Mouse (Mus musculus) adrenal gland, postnatal 14 days (tissue): ENCODE data around the gene Plagl1. TPM values are rescaled to one million over a fixed set of nuclear protein-coding genes. Genes with fewer than 3 reads are reported as not detected.

Source experiments
- DNase-seq: peaks from one replicate; pipeline ENCODE4 v3.0.0; 2021; ENCODE audit warnings: mixed read lengths
- total RNA-seq: library from RNA; stranded (reverse); gene quantifications from 2 replicates; pipeline ENCODE4 v1.2.3, GENCODE M21; 2021

Plagl1 gene
- total RNA-seq, 1 experiment from 2014 or later = 13.0 TPM

DNA sequence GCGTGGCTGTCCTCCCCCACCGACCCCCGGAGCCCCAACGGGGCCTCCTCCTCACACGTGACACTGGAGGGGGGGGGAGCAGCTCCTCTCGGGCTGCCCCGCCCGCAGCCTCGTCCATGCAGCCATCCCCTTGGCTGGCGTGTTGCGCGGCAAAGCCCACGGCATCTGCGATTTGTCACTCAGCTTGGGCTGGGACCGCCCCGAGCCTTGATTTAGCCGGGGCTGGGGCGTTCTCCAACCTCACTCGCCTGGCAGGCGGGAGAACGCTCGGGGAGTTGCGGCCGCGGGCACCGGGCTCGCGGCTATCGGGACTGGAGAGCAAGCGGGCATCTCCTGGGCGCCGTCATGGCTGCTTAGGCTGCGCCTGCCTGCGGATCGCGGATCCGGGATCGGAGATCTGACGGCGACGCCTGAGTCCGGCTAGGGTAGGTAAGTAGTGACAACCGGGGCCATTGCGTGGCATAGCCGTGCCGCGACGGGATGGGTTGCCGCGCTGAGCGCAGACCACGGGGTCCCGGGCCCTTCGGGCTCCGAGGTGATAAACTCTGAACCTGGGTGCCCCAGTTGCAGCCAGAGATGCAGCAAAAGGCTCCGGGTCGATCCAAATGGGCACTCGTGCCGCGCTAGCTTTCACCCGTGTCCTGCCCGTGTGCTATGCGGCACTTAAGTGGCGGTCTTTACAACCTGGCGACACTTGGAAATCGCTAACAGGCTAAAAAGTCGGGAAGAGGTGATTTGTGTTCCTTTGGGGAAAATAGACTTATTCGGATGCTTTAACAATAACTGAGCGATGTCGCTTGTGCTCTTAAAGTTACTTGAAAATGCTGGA lies 30.5 kb downstream of the Plagl1 start:
- DNase-seq = peak; percentile 83

DNA sequence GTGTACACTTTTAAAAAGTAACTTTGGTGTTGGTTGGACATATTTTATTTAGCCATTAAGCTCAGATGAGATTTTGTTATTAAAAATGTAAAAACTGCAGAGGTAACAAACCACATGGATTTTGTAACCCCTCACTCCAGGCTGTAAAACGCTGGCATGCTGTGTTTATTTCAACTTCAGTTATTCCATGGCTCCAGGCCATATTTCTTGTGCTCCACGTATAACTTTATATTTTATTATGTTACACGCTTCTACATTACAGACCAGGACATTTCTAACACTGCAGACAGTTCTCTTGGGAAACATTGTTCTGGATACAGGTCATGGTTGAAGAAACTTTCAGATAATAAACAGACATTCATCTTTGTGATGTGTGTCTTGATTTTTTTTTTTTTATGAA lies 32.7 kb downstream of the Plagl1 start:
- DNase-seq = no peak

DNA sequence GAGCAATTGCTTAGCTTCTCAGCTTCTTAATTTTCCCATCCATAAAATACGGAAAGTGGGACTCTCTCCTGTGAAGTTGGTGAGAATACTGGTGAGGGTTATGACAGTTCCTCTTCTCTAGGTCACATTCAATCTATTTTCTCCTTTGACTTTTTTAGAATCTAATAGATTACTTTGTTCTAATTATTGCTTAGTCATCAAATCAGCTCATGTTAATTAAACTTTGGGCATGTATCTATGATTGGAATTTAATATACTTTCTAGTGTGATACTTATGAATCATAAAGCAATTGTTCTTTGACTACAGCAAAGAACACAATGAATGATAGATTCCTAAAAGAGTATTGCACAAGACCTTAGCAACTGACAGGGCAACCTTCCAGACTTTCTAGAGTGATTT lies 38.6 kb downstream of the Plagl1 start:
- peak; percentile 12 for DNase-seq

DNA sequence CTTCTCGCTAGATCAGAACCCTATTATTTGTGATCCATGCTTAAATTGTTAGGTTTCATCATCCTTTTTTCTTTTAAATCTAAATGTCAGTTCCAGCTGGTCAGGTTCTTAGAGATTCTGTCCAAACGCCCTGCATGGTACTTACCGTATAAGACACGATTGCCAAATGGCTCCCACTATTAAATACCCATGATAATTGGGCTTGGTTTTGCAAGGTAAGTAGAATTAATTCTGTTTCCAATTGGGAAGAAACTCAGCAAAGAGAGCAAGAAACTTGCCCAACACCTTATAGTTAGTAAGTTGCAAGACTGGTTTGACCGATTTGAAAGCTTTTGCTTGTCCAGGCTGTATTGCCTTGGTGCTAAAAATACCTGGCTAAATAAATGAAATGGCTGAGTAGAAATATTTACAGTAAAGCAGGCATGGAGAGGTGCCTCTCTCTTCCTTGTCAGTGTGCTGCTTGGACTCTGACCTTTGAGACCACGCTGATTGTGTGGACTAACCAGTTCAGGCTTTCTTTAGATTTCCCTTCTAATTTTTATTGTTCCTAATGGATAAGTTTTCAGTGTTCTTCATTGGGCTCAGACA lies 39.9 kb downstream of the Plagl1 start:
- DNase-seq = no peak

DNA sequence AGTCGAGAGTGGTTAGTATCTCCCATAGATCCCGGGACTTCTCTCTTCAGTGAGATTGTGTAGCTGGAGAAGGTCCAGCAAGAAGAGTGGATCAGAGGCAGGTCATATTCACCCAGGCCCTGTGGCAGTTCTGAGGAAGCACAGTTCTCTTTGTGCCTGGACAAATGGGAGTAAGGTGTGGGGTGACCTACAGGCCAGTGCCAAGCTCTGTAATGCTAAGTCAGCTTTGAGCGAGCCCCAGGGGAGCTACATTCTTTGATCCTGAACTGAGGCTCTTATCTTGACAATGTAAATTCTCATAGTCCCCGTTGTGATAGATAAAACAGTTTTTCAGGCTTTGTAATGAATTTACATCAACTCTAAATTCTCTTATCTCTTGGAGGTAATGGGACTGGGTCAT lies 42.1 kb downstream of the Plagl1 start:
- DNase-seq = no peak

DNA sequence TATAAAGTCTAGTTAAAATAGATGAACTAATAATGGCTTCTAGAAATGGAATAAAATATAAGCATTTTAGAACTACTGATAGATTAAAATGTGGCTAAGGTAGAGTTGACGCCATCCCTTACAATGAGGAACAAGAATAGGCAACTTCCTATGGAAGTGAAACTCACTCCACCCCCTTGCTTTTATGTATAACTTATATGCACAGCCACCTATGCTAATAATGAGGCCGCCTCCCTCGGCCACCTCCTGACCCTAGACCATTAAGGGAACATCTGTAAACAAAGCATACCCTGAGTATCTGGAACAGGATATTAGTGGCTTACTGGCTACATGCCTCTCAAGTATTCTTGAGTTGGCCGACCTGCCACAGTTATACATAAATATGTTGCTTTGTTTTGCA lies 43.5 kb downstream of the Plagl1 start:
- no peak for DNase-seq

DNA sequence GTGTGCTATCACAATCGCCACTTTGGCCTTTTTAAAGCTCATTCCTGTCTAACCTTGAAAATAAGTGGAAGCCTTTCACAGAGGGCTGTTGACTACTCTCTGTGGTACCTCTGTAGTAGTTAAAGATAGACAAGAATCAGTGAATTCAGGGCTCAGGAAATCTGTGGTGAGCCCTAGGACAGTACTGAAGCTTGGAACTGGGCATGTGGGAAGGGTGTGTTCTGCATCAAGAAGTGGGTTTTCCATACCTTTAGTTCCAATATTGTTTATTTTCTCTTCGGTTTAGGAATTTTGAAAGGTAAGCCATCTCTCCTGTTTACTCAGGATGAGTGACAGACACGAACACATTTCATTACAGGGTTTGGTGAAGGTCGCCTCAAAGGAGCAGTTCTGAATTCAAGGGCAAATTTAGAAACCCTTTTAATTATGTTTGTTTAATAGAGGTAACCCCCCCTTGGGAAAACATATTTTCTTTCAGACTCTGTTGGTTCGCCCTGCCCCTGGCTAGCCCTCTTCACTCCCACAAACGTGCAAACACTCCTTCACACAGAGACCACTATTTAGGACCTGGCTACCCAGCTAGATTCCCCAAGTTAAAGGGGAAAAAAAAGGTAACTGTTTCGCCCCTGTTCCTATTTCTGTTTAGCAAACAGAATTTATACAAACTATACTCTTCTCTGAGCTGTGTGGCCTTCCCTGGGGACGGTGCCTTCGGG lies 46.8 kb downstream of the Plagl1 start:
- DNase-seq = no peak

DNA sequence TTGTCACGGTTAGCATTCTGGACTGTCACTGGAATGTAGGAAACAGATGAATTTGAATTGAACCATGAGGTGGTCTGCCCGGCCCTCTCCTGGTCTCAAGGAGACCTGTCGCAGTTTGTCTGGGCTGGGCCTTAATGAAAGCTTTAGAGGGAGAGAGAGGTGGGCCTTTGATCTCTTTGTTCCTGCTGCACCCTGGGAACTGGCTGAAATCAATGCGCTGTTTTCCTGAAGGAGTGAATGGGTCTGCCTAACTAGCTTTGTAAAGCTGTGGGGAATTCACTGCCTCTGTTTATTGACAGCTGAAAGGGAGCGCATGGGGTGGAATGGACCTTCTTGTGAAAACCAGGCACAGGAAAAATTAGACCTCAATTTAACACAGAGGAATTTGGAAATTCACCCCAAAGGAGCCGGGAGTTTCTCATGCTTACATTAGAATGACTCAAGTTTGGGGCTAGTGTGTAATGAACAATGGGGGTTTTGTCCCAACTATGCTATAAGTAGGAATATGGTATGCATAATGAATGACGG lies 47.8 kb downstream of the Plagl1 start:
- no peak for DNase-seq

DNA sequence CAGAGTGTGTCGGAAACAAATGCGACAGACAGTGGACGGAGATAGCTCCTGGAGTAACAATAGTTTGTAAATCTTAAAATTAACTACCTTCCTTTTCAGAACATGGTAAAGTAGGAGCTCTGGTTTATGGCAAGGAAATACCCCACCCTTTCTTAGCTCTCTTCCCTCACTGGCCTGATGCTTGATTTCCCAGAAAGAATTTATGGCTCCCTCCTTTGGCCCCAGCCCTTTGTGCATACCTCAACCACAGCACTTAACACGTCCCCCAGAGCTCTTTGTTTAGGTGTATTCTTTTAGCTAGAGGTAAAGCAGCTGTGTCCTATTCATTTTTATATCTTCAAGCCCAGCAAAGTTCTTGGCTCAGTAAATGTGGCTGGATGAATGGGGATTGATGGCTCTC lies 48.5 kb downstream of the Plagl1 start:
- no peak for DNase-seq

DNA sequence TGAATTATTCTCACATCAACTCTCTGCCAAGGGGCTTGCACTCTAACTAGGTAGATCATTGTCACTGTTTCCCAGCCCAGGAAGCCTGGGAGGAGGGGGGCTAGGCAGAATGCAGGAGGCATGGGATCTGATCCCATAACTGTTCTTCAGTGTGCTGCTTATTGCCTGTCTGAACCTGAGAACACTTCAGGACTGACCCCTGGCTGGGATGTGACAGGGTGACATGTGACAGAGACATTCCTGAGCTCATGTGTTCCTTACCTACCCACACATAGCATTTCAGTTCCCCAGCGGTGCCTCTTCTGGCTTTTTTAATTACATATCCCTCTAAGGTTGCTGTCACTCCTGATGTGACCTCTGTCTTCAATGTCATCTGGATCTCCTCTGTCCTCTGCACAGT lies 49.5 kb downstream of the Plagl1 start:
- no peak for DNase-seq

DNA sequence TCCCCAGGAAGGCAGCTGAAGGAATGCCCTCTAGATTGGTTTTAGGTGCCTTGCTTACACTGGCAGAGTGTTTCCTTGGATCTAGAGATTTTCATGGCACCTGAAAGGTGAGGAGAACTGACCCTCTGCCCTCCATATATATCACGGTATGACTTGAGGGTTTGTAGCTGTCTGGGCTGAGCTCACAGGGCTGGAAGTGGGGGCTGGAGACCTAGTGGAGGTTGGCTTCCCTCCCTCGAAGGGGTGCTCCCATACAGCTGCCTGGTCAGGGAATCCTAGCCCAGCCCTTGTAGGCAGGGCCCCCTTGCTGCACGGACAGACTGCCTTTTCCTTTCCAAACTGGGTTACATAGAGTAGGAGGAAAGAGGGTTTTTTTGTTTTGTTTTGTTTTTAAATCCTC lies 52.5 kb downstream of the Plagl1 start:
- no peak for DNase-seq

DNA sequence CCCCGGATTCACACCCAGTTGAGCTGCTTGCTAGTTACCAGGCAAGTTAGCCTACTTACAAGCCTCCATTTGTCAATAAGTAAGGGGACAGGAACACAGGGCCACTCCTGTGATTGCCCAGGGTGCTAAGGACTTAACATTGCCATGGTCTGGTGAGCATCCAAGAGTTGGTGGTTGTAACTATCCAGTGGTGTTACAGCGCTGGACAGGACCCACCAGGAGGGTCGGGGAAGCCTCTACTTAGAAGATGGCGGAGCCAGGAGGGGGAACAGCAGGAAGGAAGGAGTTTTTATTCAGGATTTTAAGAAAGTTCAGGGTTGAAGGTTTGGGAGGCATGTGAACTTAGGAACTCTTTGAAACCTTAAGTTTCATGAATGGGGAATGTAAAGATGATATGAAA lies 53.3 kb downstream of the Plagl1 start:
- DNase-seq = no peak

DNA sequence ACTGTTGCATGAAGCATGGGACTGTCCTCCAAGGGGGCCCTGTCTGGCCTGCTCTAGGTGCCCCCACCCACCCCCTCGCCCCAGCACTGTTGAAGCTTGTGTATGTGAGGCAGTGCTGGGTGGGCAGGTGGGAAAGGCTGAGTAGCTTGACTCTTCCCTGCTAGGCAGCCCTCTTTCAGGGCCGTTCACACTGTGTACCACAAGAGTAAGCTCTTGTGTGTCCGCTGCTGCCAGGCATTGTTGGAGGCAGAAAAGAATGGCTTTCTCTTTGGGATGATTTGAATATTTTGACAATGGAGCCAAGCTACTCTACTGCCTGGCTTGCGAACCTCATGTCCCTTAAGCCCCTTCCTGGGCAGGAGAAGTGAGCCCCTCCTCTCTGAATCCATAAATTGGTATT lies 54.7 kb downstream of the Plagl1 start:
- no peak for DNase-seq

DNA sequence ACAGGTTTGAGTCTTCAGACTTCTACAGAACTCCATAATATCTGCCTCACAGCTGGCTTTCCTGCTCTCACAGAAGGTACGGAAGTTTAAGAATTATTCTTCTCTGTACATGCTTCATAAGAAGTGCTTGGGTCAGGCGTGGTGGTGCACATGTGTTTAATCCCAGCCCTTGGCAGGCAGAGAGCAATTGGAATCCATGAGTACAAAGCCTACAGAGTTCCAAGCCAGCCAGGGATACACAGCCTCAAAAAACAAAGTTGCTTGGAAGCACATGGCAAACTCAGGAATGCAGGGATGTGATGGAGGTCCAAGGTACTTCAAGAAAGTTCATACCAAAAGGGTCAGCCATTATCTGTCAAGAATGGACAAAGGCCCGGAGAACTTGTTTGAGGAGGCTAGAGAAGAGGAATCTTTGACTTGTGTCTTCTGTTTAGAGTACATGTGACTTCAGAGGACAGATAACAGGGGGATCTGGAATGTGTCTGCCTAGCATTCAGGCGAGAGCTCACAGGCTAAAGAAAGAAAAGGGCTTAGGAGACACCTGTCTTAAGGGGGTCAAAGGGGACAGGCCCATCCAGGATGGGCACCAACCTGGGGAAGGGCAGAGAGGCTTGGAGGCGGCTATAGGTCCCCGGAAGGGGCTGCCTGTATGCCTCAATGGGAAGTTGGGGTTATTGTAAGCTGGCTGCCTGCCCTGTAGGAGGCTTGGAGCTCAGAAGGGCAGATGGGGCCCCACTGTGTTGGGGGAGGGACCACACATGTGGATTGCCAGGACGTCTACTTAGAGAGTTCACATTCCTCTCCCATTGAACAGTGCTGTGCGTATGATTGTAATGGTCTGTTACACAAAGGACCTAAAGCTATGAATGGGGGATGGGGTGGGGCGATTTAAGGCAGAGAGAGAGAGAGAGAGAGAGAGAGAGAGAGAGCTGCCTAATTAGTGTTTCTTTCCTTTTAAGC lies 56.7 kb downstream of the Plagl1 start:
- no peak for DNase-seq

DNA sequence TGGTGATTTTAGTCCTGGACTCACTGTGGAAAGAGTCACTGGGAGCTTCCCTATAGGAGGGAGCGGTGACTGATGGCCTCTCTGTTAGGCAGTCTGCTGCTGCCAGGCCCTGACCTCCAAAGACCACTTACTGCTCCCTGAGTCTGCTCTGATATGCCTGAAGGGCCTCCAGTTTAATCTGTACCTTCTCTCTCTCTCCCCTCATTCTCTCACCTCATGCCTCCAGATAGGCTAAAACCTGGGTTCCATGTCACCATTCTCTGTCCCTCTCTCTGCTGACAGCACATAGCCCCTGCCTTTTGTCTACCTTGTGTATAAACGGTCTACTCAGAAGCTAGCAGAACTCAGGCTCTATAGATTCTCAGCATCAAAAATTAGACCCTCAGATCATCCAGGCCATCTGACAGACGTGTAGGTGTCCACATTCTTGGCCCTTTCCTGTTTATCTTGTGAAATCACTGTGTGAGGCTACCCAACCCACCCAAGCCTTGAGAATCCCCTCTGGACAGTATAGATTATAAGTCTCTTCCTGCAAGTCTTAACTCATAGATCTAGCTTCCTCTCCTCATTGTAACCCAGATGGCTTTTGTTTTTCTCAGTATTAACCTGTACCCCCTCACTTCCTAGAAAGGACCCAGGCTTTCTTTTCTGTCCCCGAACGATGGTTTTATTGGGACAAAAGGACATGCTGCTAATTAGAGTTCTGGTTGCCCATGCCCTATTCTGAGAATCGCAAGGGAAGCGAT lies 57.9 kb downstream of the Plagl1 start:
- DNase-seq = no peak

DNA sequence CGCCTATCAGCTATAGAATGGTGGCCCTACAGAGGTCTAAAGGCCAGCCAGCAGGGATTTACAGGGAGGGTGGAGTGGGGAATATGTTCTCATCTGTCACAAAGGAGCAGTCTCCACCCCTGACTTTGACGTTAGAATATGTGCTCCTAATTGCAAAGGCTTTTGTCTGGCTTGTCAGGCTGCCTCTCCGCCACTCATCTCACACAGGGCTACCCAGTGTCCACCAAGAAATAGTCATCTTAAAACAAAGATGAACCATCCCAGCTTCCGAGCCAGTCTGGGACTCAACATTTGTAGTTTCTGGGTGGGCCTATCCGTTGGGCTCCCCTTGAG lies 58.4 kb downstream of the Plagl1 start:
- no peak for DNase-seq

DNA sequence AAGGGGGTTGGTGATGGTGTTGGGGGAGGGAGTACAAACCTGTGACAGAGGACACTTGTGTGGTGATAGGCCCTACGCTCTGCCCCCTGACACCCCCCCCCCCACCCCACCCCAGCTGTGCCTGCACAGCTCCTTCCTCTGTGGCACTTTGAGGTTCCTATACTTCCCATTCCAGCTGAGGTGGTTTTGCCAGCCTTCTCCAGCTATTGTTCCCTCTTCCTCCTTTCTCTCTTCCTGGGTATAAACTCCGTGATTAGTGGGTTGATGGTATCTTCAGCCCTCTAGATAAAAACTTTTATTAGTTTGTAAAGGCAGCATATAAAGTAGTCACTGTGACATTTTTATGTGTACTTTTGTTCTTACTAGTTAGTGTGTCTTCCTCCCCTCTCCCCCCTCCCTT lies 59.0 kb downstream of the Plagl1 start:
- DNase-seq = no peak

DNA sequence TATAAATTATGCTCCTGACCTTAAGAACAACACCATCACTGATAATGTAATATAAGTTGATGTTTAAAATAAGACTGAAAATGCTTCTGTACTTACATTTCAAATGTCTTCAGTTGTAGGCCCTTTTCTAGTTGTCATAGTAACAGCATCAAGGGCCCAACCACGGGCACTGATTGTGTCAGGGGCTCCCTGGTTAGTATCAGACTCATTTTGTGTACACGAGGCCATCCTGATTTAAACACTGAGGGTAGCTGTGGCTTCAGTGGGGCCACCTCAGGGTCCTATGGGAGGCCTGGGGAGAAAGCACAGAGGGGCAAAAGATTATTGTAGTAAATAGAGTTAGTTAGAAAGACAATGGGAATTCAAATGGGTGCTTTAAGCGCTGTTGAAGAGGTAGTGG lies 65.5 kb downstream of the Plagl1 start:
- DNase-seq = no peak

DNA sequence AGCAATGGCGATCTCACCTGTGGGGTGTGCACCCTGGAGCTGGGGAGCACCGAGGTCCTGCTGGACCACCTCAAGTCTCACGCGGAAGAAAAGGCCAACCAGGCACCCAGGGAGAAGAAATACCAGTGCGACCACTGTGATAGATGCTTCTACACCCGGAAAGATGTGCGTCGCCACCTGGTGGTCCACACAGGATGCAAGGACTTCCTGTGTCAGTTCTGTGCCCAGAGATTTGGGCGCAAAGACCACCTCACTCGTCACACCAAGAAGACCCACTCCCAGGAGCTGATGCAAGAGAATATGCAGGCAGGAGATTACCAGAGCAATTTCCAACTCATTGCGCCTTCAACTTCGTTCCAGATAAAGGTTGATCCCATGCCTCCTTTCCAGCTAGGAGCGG lies 67.0 kb downstream of the Plagl1 start:
- DNase-seq = peak; percentile 24

DNA sequence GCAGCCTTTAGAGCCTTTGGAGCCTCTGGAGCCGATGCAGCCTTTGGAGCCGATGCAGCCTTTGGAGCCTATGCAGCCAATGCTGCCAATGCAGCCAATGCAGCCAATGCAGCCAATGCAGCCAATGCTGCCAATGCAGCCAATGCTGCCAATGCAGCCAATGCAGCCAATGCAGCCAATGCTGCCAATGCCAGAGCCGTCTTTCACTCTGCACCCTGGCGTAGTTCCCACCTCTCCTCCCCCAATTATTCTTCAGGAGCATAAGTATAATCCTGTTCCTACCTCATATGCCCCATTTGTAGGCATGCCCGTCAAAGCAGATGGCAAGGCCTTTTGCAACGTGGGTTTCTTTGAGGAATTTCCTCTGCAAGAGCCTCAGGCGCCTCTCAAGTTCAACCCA lies 67.6 kb downstream of the Plagl1 start:
- DNase-seq = no peak

DNA sequence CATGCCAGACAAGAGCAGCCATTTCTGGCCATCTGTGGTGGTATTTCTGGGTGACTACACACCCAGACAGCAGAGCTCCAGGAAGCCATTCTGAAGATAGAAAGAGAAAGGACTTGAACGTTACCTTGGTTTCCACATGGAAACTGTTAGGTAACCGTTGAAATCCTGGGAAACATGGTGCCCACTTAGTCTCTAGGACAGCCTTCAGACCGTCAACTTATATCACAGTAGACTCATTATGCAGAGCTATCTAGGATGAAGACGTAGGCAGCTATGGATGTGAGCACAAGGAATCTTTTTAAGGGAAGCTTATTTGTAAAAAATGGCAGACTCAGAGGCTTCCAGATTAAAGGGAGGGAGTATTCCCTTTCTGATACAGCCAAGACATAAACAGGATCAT lies 73.5 kb downstream of the Plagl1 start:
- DNase-seq = no peak

DNA sequence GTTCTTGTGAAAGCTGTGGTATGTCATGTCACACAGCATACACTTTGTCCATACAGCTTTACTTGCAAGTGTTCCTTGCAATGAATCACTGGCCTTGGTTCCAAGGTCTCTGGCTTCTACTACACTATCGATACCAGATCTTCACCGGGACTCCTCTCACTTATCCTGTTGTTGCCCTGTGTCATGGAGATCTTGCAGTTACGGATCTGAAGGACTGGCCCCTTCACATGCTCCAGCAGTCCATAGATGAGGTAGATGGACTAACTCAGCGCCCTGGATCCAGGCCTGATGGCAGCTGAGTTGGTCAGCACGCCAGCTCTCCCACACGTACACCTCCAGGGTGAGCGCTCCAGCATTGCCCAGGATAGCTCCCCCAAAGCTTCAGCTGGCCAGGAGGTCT lies 75.0 kb downstream of the Plagl1 start:
- DNase-seq = no peak
